Mouse (Mus musculus) embryonic facial prominence, embryonic 13.5 days (tissue): ENCODE data around the gene Sarnp. TPM values are rescaled to one million over a fixed set of nuclear protein-coding genes. Genes with fewer than 3 reads are reported as not detected.

ENCODE experiments used
- ATAC-seq: fragments of 200-750 bp; cut with Nextera tagmentation; 2 replicates; pipeline ENCODE4 v1.8.0; 2017; ENCODE audit warnings: low read depth; ENCODE audit not compliant: insufficient number of reproducible peaks, insufficient read depth, low FRiP score, low TSS enrichment
- H3K27ac ChIP-seq: fragments of 300-500 bp; sonication (generic); 2 replicates; pipeline ENCODE4 v1.5.1; 2015; ENCODE audit warnings: moderate library complexity, mild to moderate bottlenecking, inconsistent platforms
- H3K27me3 ChIP-seq: fragments of 300-500 bp; sonication (generic); 2 replicates; pipeline ENCODE4 v1.6.1; 2015; ENCODE audit warnings: mild to moderate bottlenecking, inconsistent platforms
- H3K36me3 ChIP-seq: fragments of 300-500 bp; sonication (generic); 2 replicates; pipeline ENCODE4 v1.6.1; 2015; ENCODE audit warnings: mild to moderate bottlenecking, inconsistent platforms
- H3K4me1 ChIP-seq: fragments of 300-500 bp; sonication (generic); 2 replicates; pipeline ENCODE4 v1.6.1; 2015; ENCODE audit warnings: inconsistent platforms
- H3K4me2 ChIP-seq: fragments of 300-500 bp; sonication (generic); 2 replicates; pipeline ENCODE4 v1.6.1; 2015; ENCODE audit warnings: moderate library complexity, mild to moderate bottlenecking, inconsistent platforms
- H3K4me3 ChIP-seq: fragments of 300-500 bp; sonication (generic); 2 replicates; pipeline ENCODE4 v1.5.1; 2015; ENCODE audit warnings: mild to moderate bottlenecking, inconsistent platforms
- H3K9ac ChIP-seq: fragments of 300-500 bp; sonication (generic); 2 replicates; pipeline ENCODE4 v1.6.1; 2015; ENCODE audit warnings: mild to moderate bottlenecking, inconsistent platforms
- H3K9me3 ChIP-seq: fragments of 300-500 bp; sonication (generic); 2 replicates; pipeline ENCODE4 v1.6.1; 2016; ENCODE audit warnings: inconsistent platforms
- WGBS: fragments of 180-500 bp; shearing (Covaris S2); methylation state at CpG from one replicate; pipeline ENCODE4 v1.1.7; 2015; ENCODE audit warnings: mixed read lengths; 5-methylcytosine and 5-hydroxymethylcytosine counted together
- polyA plus RNA-seq: library from polyadenylated mRNA; unstranded; fragments of >200 nt; fragmentation: Nextera tagmentation; extraction: Ambion mirVana; gene quantifications from 2 replicates; pipeline ENCODE4 v1.2.1, GENCODE M21; 2015

Gene Sarnp
- 252 and 265 TPM in 2 replicates for polyA plus RNA-seq

GRCm38 (mm10) chr10:128817033-128817432 is at the start of gene Sarnp:
Gene Sarnp (plus strand): TSS chr10:128817333.
- H3K27ac ChIP-seq: no peak within 1 kb of the TSS
- H3K9ac ChIP-seq: no peak within 1 kb of the TSS
- ATAC-seq: no peak
- H3K9me3 ChIP-seq: no peaks in the 10 kb centered on the region
- H3K36me3 ChIP-seq: peaks cover 71% of the 10 kb centered on the region
- no peak within 1 kb of the TSS for H3K4me2 ChIP-seq
- no peaks in the 10 kb centered on the region for H3K27me3 ChIP-seq
- no peak within 1 kb of the TSS for H3K4me3 ChIP-seq
- H3K4me1 ChIP-seq: peaks cover 7% of the 10 kb centered on the region; the same call in 1 of the 2 replicates
- WGBS: 89% methylated on average over 13 of the region's 13 CpGs

- no peak overlapping the region for H3K4me3 ChIP-seq
- no peak overlapping the region for H3K4me2 ChIP-seq
- peaks cover 4% of the 10 kb centered on the region; the same call in 1 of the 2 replicates for H3K36me3 ChIP-seq
- no peaks in the 10 kb centered on the region for H3K27me3 ChIP-seq
- H3K4me1 ChIP-seq: 0 out of 2 replicates have a peak, but pooled peaks cover 2% of the 10 kb centered on the region
- no peak for ATAC-seq
- 72% methylated on average over 2 of the region's 2 CpGs for WGBS
- H3K27ac ChIP-seq: no peak overlapping the region
- no peak overlapping the region for H3K9ac ChIP-seq
- no peaks in the 10 kb centered on the region for H3K9me3 ChIP-seq
These were observed 44.2 kb upstream of the Sarnp start for GRCm38 (mm10) chr10:128772895-128773294.

- no peak for ATAC-seq
- 14% methylated on average over 5 of the region's 5 CpGs for WGBS
These were observed 43.4 kb upstream of the Sarnp start for GRCm38 (mm10) chr10:128773685-128774084.

GRCm38 (mm10) chr10:128778441-128778840 is 38.7 kb upstream of the Sarnp start:
- peak overlapping the region; percentile 89 for H3K27ac ChIP-seq
- WGBS: 80% methylated on average over 2 of the region's 2 CpGs

More at GRCm38 (mm10) chr10:128773685-128774084, 43.4 kb upstream of the Sarnp start:
- no peak overlapping the region for H3K27ac ChIP-seq
- no peak overlapping the region for H3K4me3 ChIP-seq
- H3K36me3 ChIP-seq: no peaks in the 10 kb centered on the region
- no peak overlapping the region for H3K4me2 ChIP-seq
- H3K27me3 ChIP-seq: no peaks in the 10 kb centered on the region
- peaks cover 6% of the 10 kb centered on the region; the same call in 1 of the 2 replicates for H3K4me1 ChIP-seq
- H3K9me3 ChIP-seq: no peaks in the 10 kb centered on the region
- no peak overlapping the region for H3K9ac ChIP-seq

GRCm38 (mm10) chr10:128779011-128779795 is 37.9 kb upstream of the Sarnp start:
- H3K4me2 ChIP-seq: peak overlapping the region; percentile 24; the same call in 1 of the 2 replicates
- H3K27ac ChIP-seq: peak overlapping the region; percentile 89
- WGBS: 16% methylated on average over 8 of the region's 8 CpGs
- no peaks in the 10 kb centered on the region for H3K27me3 ChIP-seq
- H3K4me3 ChIP-seq: no peak overlapping the region
- 0 out of 2 replicates have a peak, but pooled peaks have one; percentile 85 for ATAC-seq
- H3K9me3 ChIP-seq: peaks cover 15% of the 10 kb centered on the region
- H3K9ac ChIP-seq: no peak overlapping the region
- H3K4me1 ChIP-seq: peaks cover 17% of the 10 kb centered on the region
- H3K36me3 ChIP-seq: no peaks in the 10 kb centered on the region

More at GRCm38 (mm10) chr10:128778441-128778840, 38.7 kb upstream of the Sarnp start:
- 0 out of 2 replicates have a peak, but pooled peaks cover 7% of the 10 kb centered on the region for H3K9me3 ChIP-seq
- no peak for ATAC-seq
- peaks cover 17% of the 10 kb centered on the region for H3K4me1 ChIP-seq
- H3K9ac ChIP-seq: no peak overlapping the region
- no peaks in the 10 kb centered on the region for H3K36me3 ChIP-seq
- H3K4me3 ChIP-seq: no peak overlapping the region
- H3K27me3 ChIP-seq: no peaks in the 10 kb centered on the region
- no peak overlapping the region for H3K4me2 ChIP-seq

- no peak overlapping the region for H3K4me2 ChIP-seq
- no peak overlapping the region for H3K9ac ChIP-seq
- H3K4me1 ChIP-seq: peaks cover 17% of the 10 kb centered on the region
- WGBS: 86% methylated on average over 1 of the region's 1 CpGs
- H3K36me3 ChIP-seq: no peaks in the 10 kb centered on the region
- H3K9me3 ChIP-seq: peaks cover 21% of the 10 kb centered on the region
- no peaks in the 10 kb centered on the region for H3K27me3 ChIP-seq
- no peak overlapping the region for H3K27ac ChIP-seq
- no peak overlapping the region for H3K4me3 ChIP-seq
- ATAC-seq: no peak
These were observed 36.9 kb upstream of the Sarnp start for GRCm38 (mm10) chr10:128780200-128780599.

GRCm38 (mm10) chr10:128790398-128791124 is 26.6 kb upstream of the Sarnp start, which contains the start of gene Mmp19:
Gene Mmp19 (plus strand): TSS chr10:128790910.
- H3K9ac ChIP-seq: no peak within 1 kb of the TSS
- no peaks in the 10 kb centered on the region for H3K9me3 ChIP-seq
- 61% methylated on average over 7 of the region's 7 CpGs for WGBS
- no peak within 1 kb of the TSS for H3K27ac ChIP-seq
- no peak within 1 kb of the TSS for H3K4me2 ChIP-seq
- no peak for ATAC-seq
- no peaks in the 10 kb centered on the region for H3K4me1 ChIP-seq
- H3K36me3 ChIP-seq: no peaks in the 10 kb centered on the region
- H3K27me3 ChIP-seq: no peaks in the 10 kb centered on the region
- H3K4me3 ChIP-seq: no peak within 1 kb of the TSS

GRCm38 (mm10) chr10:128792041-128792440 is 25.1 kb upstream of the Sarnp start:
- H3K4me2 ChIP-seq: no peak overlapping the region
- H3K9me3 ChIP-seq: no peaks in the 10 kb centered on the region
- H3K4me3 ChIP-seq: no peak overlapping the region
- no peak overlapping the region for H3K9ac ChIP-seq
- no peaks in the 10 kb centered on the region for H3K36me3 ChIP-seq
- no peaks in the 10 kb centered on the region for H3K4me1 ChIP-seq
- no peak overlapping the region for H3K27ac ChIP-seq
- H3K27me3 ChIP-seq: no peaks in the 10 kb centered on the region
- no peak for ATAC-seq

- Histone ChIP-seq H3K9ac (no peak overlapping the region), H3K4me1 (no peaks in the 10 kb centered on the region), H3K4me2 (no peak overlapping the region), H3K36me3 (peaks cover 8% of the 10 kb centered on the region), H3K9me3 (no peaks in the 10 kb centered on the region), H3K27ac (no peak overlapping the region), H3K27me3 (no peaks in the 10 kb centered on the region), H3K4me3 (no peak overlapping the region)
- WGBS: 87% methylated on average over 1 of the region's 1 CpGs
- ATAC-seq: no peak
These were observed 23.9 kb upstream of the Sarnp start for GRCm38 (mm10) chr10:128793258-128793657.

GRCm38 (mm10) chr10:128794391-128794790 is 22.7 kb upstream of the Sarnp start:
- no peak for ATAC-seq
- H3K27ac ChIP-seq: no peak overlapping the region
- no peak overlapping the region for H3K4me2 ChIP-seq
- 89% methylated on average over 5 of the region's 5 CpGs for WGBS
- H3K4me1 ChIP-seq: no peaks in the 10 kb centered on the region
- no peak overlapping the region for H3K9ac ChIP-seq
- H3K36me3 ChIP-seq: peaks cover 14% of the 10 kb centered on the region
- H3K4me3 ChIP-seq: no peak overlapping the region
- no peaks in the 10 kb centered on the region for H3K27me3 ChIP-seq
- no peaks in the 10 kb centered on the region for H3K9me3 ChIP-seq

- no peak overlapping the region for H3K27ac ChIP-seq
- no peak for ATAC-seq
- H3K36me3 ChIP-seq: peaks cover 23% of the 10 kb centered on the region
- H3K27me3 ChIP-seq: no peaks in the 10 kb centered on the region
- H3K9me3 ChIP-seq: no peaks in the 10 kb centered on the region
- no peak overlapping the region for H3K4me2 ChIP-seq
- H3K4me1 ChIP-seq: no peaks in the 10 kb centered on the region
- no peak overlapping the region for H3K4me3 ChIP-seq
- 91% methylated on average over 3 of the region's 3 CpGs for WGBS
- no peak overlapping the region for H3K9ac ChIP-seq
These were observed 21.6 kb upstream of the Sarnp start for GRCm38 (mm10) chr10:128795581-128795980.
